Mouse (Mus musculus) testis, postnatal 10 days (tissue): ENCODE data around the gene Uqcrh.
A peak's percentile ranks its signal among the peaks of the same experiment; 100 is the strongest.

ENCODE experiments used
- DNase-seq: peaks from one replicate; pipeline ENCODE4 v3.0.0; 2021; ENCODE audit warnings: low spot score

Gene Uqcrh

GRCm38 (mm10) chr4:116074861-116075620 lies at the start of gene Uqcrh, which contains the start of gene Lrrc41:
Gene Uqcrh (minus strand): TSS chr4:116075071.
Gene Lrrc41 (plus strand): TSS chr4:116075269.
- peak; percentile 96 for DNase-seq

GRCm38 (mm10) chr4:116123602-116124519 lies 49.0 kb upstream of the Uqcrh start, which contains the start of the genes Rad54l and Pomgnt1:
Gene Rad54l (minus strand): TSS chr4:116123690.
Gene Pomgnt1 (plus strand): TSS chr4:116123840.
- peak; percentile 83 for DNase-seq

- no peak for DNase-seq
Measured at GRCm38 (mm10) chr4:116122762-116123161, 47.9 kb upstream of the Uqcrh start.

- DNase-seq = no peak
Measured at GRCm38 (mm10) chr4:116111486-116111885, 36.6 kb upstream of the Uqcrh start.

GRCm38 (mm10) chr4:116110695-116111094 lies 35.8 kb upstream of the Uqcrh start:
- DNase-seq = no peak

GRCm38 (mm10) chr4:116105278-116105677 lies 30.4 kb upstream of the Uqcrh start:
- DNase-seq = no peak

- DNase-seq = no peak
Measured at GRCm38 (mm10) chr4:116100959-116101358, 26.1 kb upstream of the Uqcrh start.

GRCm38 (mm10) chr4:116097211-116097610 lies 22.3 kb upstream of the Uqcrh start:
- no peak for DNase-seq

- no peak for DNase-seq
Measured at GRCm38 (mm10) chr4:116096291-116096690, 21.4 kb upstream of the Uqcrh start.

- no peak for DNase-seq
Measured at GRCm38 (mm10) chr4:116088510-116089249, 13.8 kb upstream of the Uqcrh start.

GRCm38 (mm10) chr4:116077240-116078095 lies 2.6 kb upstream of the Uqcrh start:
- no peak for DNase-seq

GRCm38 (mm10) chr4:116076369-116077231 lies 1.7 kb upstream of the Uqcrh start:
- peak; percentile 74 for DNase-seq

- DNase-seq = peak; percentile 83
Measured at GRCm38 (mm10) chr4:116075631-116076368, 929 bp upstream of the Uqcrh start.

GRCm38 (mm10) chr4:116074145-116074675 lies 661 bp downstream of the Uqcrh start:
- no peak for DNase-seq

- DNase-seq = no peak
Measured at GRCm38 (mm10) chr4:116073146-116073545, 1.7 kb downstream of the Uqcrh start.

GRCm38 (mm10) chr4:116070116-116070515 lies 4.8 kb downstream of the Uqcrh start:
- no peak for DNase-seq

GRCm38 (mm10) chr4:116063855-116064254 lies 11.0 kb downstream of the Uqcrh start:
- no peak for DNase-seq

- DNase-seq = no peak
Measured at GRCm38 (mm10) chr4:116059012-116059726, 15.7 kb downstream of the Uqcrh start.
